Mouse (Mus musculus): Measurements from ENCODE around the gene Mia. TPM values are rescaled to one million over a fixed set of nuclear protein-coding genes. Genes with fewer than 3 reads are reported as not detected.

Mia gene
- 9.7 and 13.9 TPM in 2 replicates for polyA plus RNA-seq (2015; fragmentation: Nextera tagmentation; extraction: Ambion mirVana)

DNA sequence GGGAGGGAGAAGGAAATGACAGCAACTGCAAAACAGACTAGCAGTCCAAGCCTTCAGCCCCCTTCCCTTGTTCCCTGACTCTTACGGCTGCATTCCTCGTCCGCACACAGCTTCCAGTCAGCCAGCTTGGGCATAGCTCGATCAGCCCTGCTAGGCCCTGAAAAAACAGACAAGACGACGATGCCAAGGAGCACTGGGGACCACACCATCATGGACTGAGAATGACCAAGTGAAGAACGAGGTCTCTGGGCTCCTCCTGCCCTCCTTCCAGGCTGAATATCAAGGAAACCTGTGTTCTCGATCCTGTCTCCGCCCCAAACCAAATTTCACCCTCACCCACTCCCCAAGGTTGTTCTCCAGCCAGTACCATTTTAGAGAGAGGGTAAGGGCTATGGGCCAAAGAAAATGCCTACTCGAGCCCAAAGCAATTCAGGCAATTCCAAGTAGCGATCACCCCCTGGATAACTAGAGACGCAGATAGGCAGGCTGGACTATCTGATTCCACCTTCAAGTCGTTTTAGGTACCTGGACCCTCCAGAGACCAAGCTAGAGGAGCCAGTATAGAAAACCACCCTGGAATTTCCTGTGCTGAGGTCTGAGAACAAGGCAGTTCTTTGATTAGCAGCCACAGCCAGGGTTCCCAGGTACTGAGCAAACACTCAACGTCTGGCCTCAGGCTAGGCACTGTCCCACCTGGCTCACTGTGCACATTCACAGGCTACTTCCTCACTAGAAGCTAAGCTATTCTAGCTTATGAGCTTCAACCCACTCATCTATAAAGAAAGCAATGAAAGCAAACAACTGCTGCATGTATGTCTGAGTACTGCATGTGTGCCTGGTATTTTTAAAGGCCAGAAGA, at the start of gene Mia, which contains the start of gene Gm21983:
Mia (minus strand) TSS at position 321 of the 859 bp plus-strand sequence.
Gm21983 (minus strand) TSS at position 250 of the 859 bp plus-strand sequence.
- peak within 1 kb of the TSS; percentile 11 for H3K4me3 ChIP-seq
- ATAC-seq (ENCODE audit: low read depth): no peak
- H3K36me3 ChIP-seq: peaks cover 32% of the 10 kb centered on the region
- no peaks in the 10 kb centered on the region for H3K27me3 ChIP-seq
- 69% methylated on average over 14 of the region's 14 CpGs for WGBS
- peak within 1 kb of the TSS; percentile 89 for H3K27ac ChIP-seq (replicated peaks)
- H3K4me2 ChIP-seq: peak within 1 kb of the TSS; percentile 58
- H3K9ac ChIP-seq: peak within 1 kb of the TSS; percentile 42; the same call in 1 of the 2 replicates
- peaks cover 27% of the 10 kb centered on the region for H3K4me1 ChIP-seq (replicated peaks)
- H3K9me3 ChIP-seq: no peaks in the 10 kb centered on the region

- no peaks in the 10 kb centered on the region for H3K27me3 ChIP-seq
- peak overlapping the region; percentile 87 for H3K27ac ChIP-seq (replicated peaks)
- 21% methylated on average over 6 of the region's 6 CpGs for WGBS
- peak overlapping the region; percentile 89 for H3K4me3 ChIP-seq
- no peaks in the 10 kb centered on the region for H3K9me3 ChIP-seq
- H3K9ac ChIP-seq: peak overlapping the region; percentile 92
- H3K4me1 ChIP-seq (replicated peaks): peaks cover 58% of the 10 kb centered on the region
- H3K4me2 ChIP-seq: peak overlapping the region; percentile 97
- no peak for ATAC-seq (ENCODE audit: low read depth)
- no peaks in the 10 kb centered on the region for H3K36me3 ChIP-seq
Observed at GRCm38 (mm10) chr7:27228865-27229264, 47.9 kb upstream of the Mia start.

DNA sequence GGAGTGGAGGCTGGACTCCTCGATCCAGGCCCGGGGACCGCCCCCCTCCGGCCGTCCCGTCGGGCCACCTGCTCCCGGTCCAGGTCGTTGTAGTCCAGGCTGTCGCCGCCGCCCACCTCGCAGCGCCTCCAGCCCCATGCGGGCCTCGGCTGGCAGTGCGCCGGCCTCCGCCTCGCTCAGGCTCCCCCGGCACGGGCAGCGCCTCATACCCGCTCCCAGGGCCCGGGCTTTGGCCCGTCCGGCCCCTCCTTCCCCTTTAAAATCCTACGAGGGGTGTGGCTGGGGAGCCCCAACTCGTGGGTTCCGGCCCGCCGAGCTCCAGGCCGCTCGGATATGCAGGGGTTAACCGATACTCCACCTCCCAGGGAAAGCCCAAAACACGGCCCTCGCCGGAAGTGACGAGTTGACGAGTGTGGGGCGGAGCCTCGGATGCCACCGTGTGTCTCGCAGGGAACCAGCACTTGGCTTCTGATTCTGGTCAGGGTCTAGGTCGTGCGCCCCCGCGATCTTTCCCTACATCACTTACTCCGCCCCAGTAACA, 47.4 kb upstream of the Mia start, which contains the start of gene Itpkc:
Itpkc (minus strand) TSS at position 381 of the 541 bp plus-strand sequence.
- Histone ChIP-seq H3K4me1 (replicated peaks) (peaks cover 58% of the 10 kb centered on the region), H3K27ac (replicated peaks) (peak within 1 kb of the TSS; percentile 87), H3K9ac (peak within 1 kb of the TSS; percentile 92), H3K4me3 (peak within 1 kb of the TSS; percentile 89), H3K36me3 (peaks cover 1% of the 10 kb centered on the region; the same call in 1 of the 2 replicates), H3K9me3 (no peaks in the 10 kb centered on the region), H3K4me2 (peak within 1 kb of the TSS; percentile 97), H3K27me3 (no peaks in the 10 kb centered on the region)
- peak; percentile 67 for ATAC-seq (ENCODE audit: low read depth)
- under 1% methylated on average over 49 of the region's 49 CpGs for WGBS

DNA sequence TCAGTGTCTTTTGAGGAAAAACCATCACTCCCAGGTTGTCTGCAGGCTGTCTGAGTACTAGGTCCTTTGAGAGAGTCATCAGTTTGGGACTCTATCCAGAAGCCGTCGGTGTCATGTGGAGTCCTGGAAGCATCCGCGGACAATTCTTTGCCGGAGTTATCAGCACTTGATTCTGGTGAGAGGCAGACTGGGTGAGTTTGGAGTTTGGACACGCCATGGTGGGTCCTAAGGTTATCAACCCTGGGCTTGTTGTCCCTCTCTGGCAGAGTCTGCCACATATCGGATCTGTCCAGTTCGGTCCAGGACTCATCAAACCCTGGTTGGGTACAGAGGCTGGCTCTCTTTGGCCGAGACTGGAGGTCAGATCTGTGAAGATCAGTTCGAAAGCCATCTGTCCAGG, 46.7 kb upstream of the Mia start:
- ATAC-seq (ENCODE audit: low read depth): peak; percentile 6
- Histone ChIP-seq H3K4me1 (replicated peaks) (peaks cover 59% of the 10 kb centered on the region), H3K4me2 (peak overlapping the region; percentile 97), H3K36me3 (peaks cover 7% of the 10 kb centered on the region; the same call in 1 of the 2 replicates), H3K27me3 (no peaks in the 10 kb centered on the region), H3K4me3 (peak overlapping the region; percentile 89), H3K9me3 (no peaks in the 10 kb centered on the region), H3K27ac (replicated peaks) (peak overlapping the region; percentile 87), H3K9ac (peak overlapping the region; percentile 92)
- 6% methylated on average over 10 of the region's 10 CpGs for WGBS

DNA sequence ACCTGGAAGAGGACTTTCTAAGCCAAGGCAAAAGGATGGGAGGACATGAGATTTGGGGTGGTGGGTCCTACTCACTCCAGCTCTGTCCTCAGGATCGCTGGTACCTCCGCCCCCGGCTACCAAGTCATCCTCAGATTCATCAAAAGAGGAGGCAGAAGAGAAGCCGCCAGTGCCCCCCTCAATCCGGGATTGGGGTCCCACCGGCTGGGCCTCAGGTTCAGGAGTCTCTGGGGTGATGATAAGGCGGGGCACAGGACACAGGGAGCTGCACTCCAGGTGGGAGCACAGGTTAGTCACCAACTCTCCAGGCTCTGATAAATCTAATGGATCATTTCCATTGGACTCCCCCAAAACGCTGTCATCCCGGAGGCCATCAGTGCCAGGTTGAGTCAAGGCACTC, 46.3 kb upstream of the Mia start:
- H3K4me3 ChIP-seq: peak overlapping the region; percentile 89
- H3K9me3 ChIP-seq: no peaks in the 10 kb centered on the region
- H3K9ac ChIP-seq: peak overlapping the region; percentile 92
- H3K36me3 ChIP-seq: peaks cover 11% of the 10 kb centered on the region; the same call in 1 of the 2 replicates
- H3K27ac ChIP-seq (replicated peaks): no peak overlapping the region
- H3K4me1 ChIP-seq (replicated peaks): peaks cover 61% of the 10 kb centered on the region
- H3K27me3 ChIP-seq: no peaks in the 10 kb centered on the region
- H3K4me2 ChIP-seq: peak overlapping the region; percentile 97
- 36% methylated on average over 9 of the region's 9 CpGs for WGBS
- no peak for ATAC-seq (ENCODE audit: low read depth)

- H3K9me3 ChIP-seq: no peaks in the 10 kb centered on the region
- H3K27ac ChIP-seq (replicated peaks): no peak overlapping the region
- no peaks in the 10 kb centered on the region for H3K27me3 ChIP-seq
- H3K4me3 ChIP-seq: peak overlapping the region; percentile 89
- no peak for ATAC-seq (ENCODE audit: low read depth)
- peak overlapping the region; percentile 97 for H3K4me2 ChIP-seq
- H3K36me3 ChIP-seq: peaks cover 19% of the 10 kb centered on the region
- H3K9ac ChIP-seq: peak overlapping the region; percentile 92
- WGBS: 65% methylated on average over 11 of the region's 11 CpGs
- H3K4me1 ChIP-seq (replicated peaks): peaks cover 61% of the 10 kb centered on the region
Observed at GRCm38 (mm10) chr7:27224877-27225575, 44.1 kb upstream of the Mia start.

DNA sequence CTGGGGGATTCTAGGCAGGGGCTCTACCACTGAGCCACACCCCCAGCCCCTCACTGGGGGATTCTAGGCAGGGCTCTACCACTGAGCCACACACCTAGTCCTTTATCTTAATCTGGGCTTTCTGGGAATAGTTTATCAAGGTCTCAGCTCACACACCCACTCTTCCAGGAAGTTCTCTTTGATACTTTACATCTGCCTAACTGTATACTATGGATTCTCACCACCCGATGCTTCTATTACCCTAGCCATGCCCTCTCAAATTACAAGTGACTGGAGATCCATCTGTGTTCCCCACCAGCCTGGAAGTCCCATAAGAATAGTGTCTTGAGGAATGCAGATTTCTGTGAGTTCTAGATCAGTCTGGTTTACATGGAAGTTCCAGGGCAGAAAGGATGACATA, 41.6 kb upstream of the Mia start:
- H3K4me2 ChIP-seq: no peak overlapping the region
- H3K27me3 ChIP-seq: no peaks in the 10 kb centered on the region
- no peaks in the 10 kb centered on the region for H3K9me3 ChIP-seq
- H3K27ac ChIP-seq (replicated peaks): no peak overlapping the region
- H3K36me3 ChIP-seq: peaks cover 42% of the 10 kb centered on the region
- WGBS: 77% methylated on average over 1 of the region's 1 CpGs
- no peak overlapping the region for H3K9ac ChIP-seq
- ATAC-seq (ENCODE audit: low read depth): no peak
- no peak overlapping the region for H3K4me3 ChIP-seq
- peaks cover 52% of the 10 kb centered on the region for H3K4me1 ChIP-seq (replicated peaks)

DNA sequence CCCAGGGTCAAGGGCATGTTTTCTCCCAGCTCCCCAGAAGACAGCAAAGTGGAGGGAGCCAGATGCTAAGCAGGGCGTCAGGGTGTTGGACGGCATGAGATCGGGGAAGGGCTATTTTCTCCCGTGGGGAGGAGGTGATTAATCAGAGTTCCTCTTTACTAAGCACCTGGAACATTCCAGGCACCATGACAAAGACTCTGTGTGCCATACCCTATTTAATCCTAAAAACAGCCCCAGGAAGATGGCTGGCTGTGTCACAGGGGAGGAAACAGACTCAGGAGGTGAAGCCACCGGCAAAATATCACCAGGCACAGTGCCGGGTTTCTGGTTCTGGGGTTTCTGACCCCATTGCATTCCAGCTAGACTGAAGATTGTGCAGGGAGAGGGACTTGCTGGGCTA, 41.0 kb upstream of the Mia start:
- Histone ChIP-seq H3K4me3 (no peak overlapping the region), H3K27ac (replicated peaks) (no peak overlapping the region), H3K4me2 (no peak overlapping the region), H3K9ac (no peak overlapping the region), H3K4me1 (replicated peaks) (peaks cover 46% of the 10 kb centered on the region), H3K27me3 (no peaks in the 10 kb centered on the region), H3K36me3 (peaks cover 47% of the 10 kb centered on the region), H3K9me3 (no peaks in the 10 kb centered on the region)
- no peak for ATAC-seq (ENCODE audit: low read depth)
- WGBS: 83% methylated on average over 6 of the region's 6 CpGs

DNA sequence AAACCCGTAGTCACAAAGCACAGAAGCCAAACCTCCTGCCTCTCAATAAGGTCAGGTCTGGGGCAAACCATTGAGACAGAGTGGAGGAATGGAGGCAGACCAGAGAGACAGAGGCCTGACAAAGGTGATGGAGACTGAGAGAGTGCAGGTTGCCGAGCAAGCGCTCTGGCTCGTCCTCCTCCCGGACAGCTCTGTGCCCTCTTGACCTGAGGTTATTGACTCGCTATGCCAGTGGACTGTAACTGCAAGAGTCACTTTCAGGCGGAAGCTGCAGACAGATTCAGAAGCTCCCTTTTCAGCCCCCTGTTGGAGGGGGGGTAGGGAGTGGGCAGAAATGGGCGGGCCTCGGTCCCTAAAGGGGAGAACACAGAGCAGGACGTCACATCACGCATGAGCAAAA, 39.0 kb upstream of the Mia start:
- 71% methylated on average over 11 of the region's 11 CpGs for WGBS
- ATAC-seq (ENCODE audit: low read depth): no peak
- Histone ChIP-seq H3K9me3 (no peaks in the 10 kb centered on the region), H3K9ac (no peak overlapping the region), H3K4me3 (no peak overlapping the region), H3K36me3 (peaks cover 66% of the 10 kb centered on the region), H3K27me3 (no peaks in the 10 kb centered on the region), H3K4me2 (no peak overlapping the region), H3K27ac (replicated peaks) (no peak overlapping the region), H3K4me1 (replicated peaks) (peaks cover 26% of the 10 kb centered on the region)

DNA sequence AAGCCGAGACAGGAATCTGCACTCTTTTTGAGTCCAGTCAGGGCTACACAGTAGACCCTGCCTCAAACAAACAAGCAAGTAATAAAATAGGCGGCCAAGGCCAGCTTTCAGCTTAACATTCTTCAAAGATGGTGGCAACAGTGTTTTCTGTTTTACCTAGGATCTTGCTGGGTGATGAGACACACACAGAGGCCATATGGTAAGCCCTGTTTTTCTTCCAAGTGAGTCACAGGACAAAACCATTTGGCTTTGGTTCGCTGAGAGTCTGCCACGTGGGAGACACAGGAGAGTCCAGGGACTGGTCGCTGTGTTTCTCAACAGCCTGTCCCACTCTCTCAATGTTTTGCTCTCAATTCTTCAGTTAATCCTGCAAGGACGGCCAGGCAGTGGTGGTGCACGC, 37.6 kb upstream of the Mia start:
- 87% methylated on average over 7 of the region's 7 CpGs for WGBS
- no peak for ATAC-seq (ENCODE audit: low read depth)
- peaks cover 79% of the 10 kb centered on the region for H3K36me3 ChIP-seq

GRCm38 (mm10) chr7:27212626-27213025, 31.7 kb upstream of the Mia start:
- Histone ChIP-seq H3K9ac (no peak overlapping the region), H3K27me3 (no peaks in the 10 kb centered on the region), H3K4me3 (no peak overlapping the region), H3K27ac (replicated peaks) (no peak overlapping the region), H3K4me1 (replicated peaks) (no peaks in the 10 kb centered on the region), H3K9me3 (no peaks in the 10 kb centered on the region), H3K4me2 (no peak overlapping the region), H3K36me3 (peaks cover 98% of the 10 kb centered on the region)
- no peak for ATAC-seq (ENCODE audit: low read depth)
- WGBS: 82% methylated on average over 2 of the region's 2 CpGs

More for the DNA sequence above, 37.6 kb upstream of the Mia start:
- no peak overlapping the region for H3K4me3 ChIP-seq
- no peak overlapping the region for H3K27ac ChIP-seq (replicated peaks)
- H3K4me2 ChIP-seq: no peak overlapping the region
- H3K9ac ChIP-seq: no peak overlapping the region
- no peaks in the 10 kb centered on the region for H3K27me3 ChIP-seq
- peaks cover 13% of the 10 kb centered on the region for H3K4me1 ChIP-seq (replicated peaks)
- H3K9me3 ChIP-seq: no peaks in the 10 kb centered on the region
